Mouse (Mus musculus) MEL (cell line): ENCODE data around the gene Coa6.

Source experiments
- CHD1 ChIP-seq: IDR thresholded peaks from 2 replicates; pipeline ENCODE4 v1.6.1; 2012; ENCODE audit warnings: low read depth, mild to moderate bottlenecking, inconsistent platforms, low read length, improper control_type of control experiment
- CHD2 ChIP-seq: IDR thresholded peaks from 2 replicates; pipeline ENCODE4 v1.6.1; 2011; ENCODE audit warnings: low read length, improper control_type of control experiment
- CTCF ChIP-seq, 3 experiments: IDR thresholded peaks in 2 of 3; conservative IDR thresholded peaks in 1 of 3; 2 replicates each; pipeline ENCODE4 v1.5.1; 2011 to 2012; ENCODE audit warnings: low read length in 3 of 3, low read depth in 2 of 3, mild to moderate bottlenecking in 2 of 3, improper control_type of control experiment in 1 of 3, inconsistent platforms in 1 of 3, mixed read lengths in 1 of 3, moderate library complexity in 1 of 3; ENCODE audit not compliant: control insufficient read depth in 1 of 3, insufficient read depth in 1 of 3, poor library complexity in 1 of 3, severe bottlenecking in 1 of 3
- ELF1 ChIP-seq: IDR thresholded peaks from 2 replicates; pipeline ENCODE4 v1.6.1; 2014; ENCODE audit warnings: low read depth, mild to moderate bottlenecking, inconsistent platforms, low read length, improper control_type of control experiment, moderate library complexity
- EP300 ChIP-seq, 2 experiments: IDR thresholded peaks; 2 replicates each; pipeline ENCODE4 v1.6.1; 2011; ENCODE audit warnings: improper control_type of control experiment in 2 of 2, low read length in 2 of 2, low read depth in 1 of 2, mild to moderate bottlenecking in 1 of 2
- HCFC1 ChIP-seq: IDR thresholded peaks from 2 replicates; pipeline ENCODE4 v1.6.1; 2012; ENCODE audit warnings: low read depth, mild to moderate bottlenecking, inconsistent platforms, low read length, improper control_type of control experiment, moderate library complexity
- KAT2A ChIP-seq: conservative IDR thresholded peaks from 2 replicates; pipeline ENCODE4 v1.6.1; 2012; ENCODE audit warnings: low read depth, low read length, improper control_type of control experiment, inconsistent platforms
- MEF2A ChIP-seq: IDR thresholded peaks from 2 replicates; pipeline ENCODE4 v1.6.1; 2014; ENCODE audit warnings: low read depth, mild to moderate bottlenecking, inconsistent platforms, low read length, improper control_type of control experiment; ENCODE audit not compliant: poor library complexity, insufficient replicate concordance, severe bottlenecking; ENCODE audit errors: extremely low read depth
- NELFE ChIP-seq: IDR thresholded peaks from 2 replicates; pipeline ENCODE4 v1.6.1; 2011; ENCODE audit warnings: low read depth, low read length, improper control_type of control experiment
- POLR2A ChIP-seq, 2 experiments: IDR thresholded peaks; 2 replicates each; pipeline ENCODE4 v1.6.1; 2011 to 2012; ENCODE audit warnings: low read length in 2 of 2, mild to moderate bottlenecking in 2 of 2, control low read depth in 1 of 2, improper control_type of control experiment in 1 of 2, low read depth in 1 of 2, moderate library complexity in 1 of 2; ENCODE audit not compliant: control insufficient read depth in 1 of 2, insufficient read depth in 1 of 2, poor library complexity in 1 of 2
- ZKSCAN1 ChIP-seq: IDR thresholded peaks from 2 replicates; pipeline ENCODE4 v1.6.1; 2012; ENCODE audit warnings: low read depth, mild to moderate bottlenecking, inconsistent platforms, low read length, improper control_type of control experiment, moderate library complexity
- ZMIZ1 ChIP-seq: IDR thresholded peaks from 2 replicates; pipeline ENCODE4 v1.6.1; 2012; ENCODE audit warnings: low read depth, mild to moderate bottlenecking, inconsistent platforms, low read length, improper control_type of control experiment, moderate library complexity

GRCm38 (mm10) chr8:126391541-126391940, 30.8 kb upstream of the Coa6 start:
- TF ChIP-seq NELFE (no peak), CTCF (IDR thresholded peaks at IDR 0.05 in 2 of 3, conservative IDR thresholded peaks at IDR 0.05 in 1 of 3; ENCODE audit: control insufficient read depth in 1 of 3, insufficient read depth in 1 of 3, low read depth in 2 of 3, low read length in 3 of 3, poor library complexity in 1 of 3, severe bottlenecking in 1 of 3) (no peak), POLR2A (IDR thresholded peaks at IDR 0.05; ENCODE audit: control insufficient read depth in 1 of 2, insufficient read depth in 1 of 2, low read depth in 1 of 2, low read length in 2 of 2, poor library complexity in 1 of 2) (no peak), ELF1 (no peak), EP300 (IDR thresholded peaks at IDR 0.05; ENCODE audit: low read depth in 1 of 2, low read length in 2 of 2) (no peak), KAT2A (no peak), MEF2A (no peak), CHD1 (no peak), HCFC1 (no peak), ZKSCAN1 (no peak), CHD2 (no peak), ZMIZ1 (no peak)
